Mouse (Mus musculus): ENCODE data around the gene Kcnma1. TPM values are rescaled to one million over a fixed set of nuclear protein-coding genes. Genes with fewer than 3 reads are reported as not detected.

Gene Kcnma1
- total RNA-seq, 2 experiments from 2014 or later, result 0.39 to 0.98 TPM

GRCm38 (mm10) chr14:23882001-23882400, 132.3 kb downstream of the Kcnma1 start:
- no peak for DNase-seq
- intact Hi-C loops (cut with DNase I), result no loop called here

GRCm38 (mm10) chr14:23879331-23879730, 135.0 kb downstream of the Kcnma1 start:
- no peak for DNase-seq
- intact Hi-C loops (cut with DNase I), result no loop called here

- intact Hi-C loops (cut with DNase I), result no loop called here
- no peak for DNase-seq
Observed at GRCm38 (mm10) chr14:23877561-23877960, 136.7 kb downstream of the Kcnma1 start.

- intact Hi-C loops (cut with DNase I), result no loop called here
Observed at GRCm38 (mm10) chr14:23874545-23874944, 139.7 kb downstream of the Kcnma1 start.

GRCm38 (mm10) chr14:23857034-23857433, 157.3 kb downstream of the Kcnma1 start:
- no peak for DNase-seq
- intact Hi-C loops (cut with DNase I), result no loop called here

More at GRCm38 (mm10) chr14:23874545-23874944, 139.7 kb downstream of the Kcnma1 start:
- DNase-seq, result no peak

GRCm38 (mm10) chr14:23854946-23855345, 159.3 kb downstream of the Kcnma1 start:
- intact Hi-C loops (cut with DNase I), result no loop called here
- peak in 1 of 2 experiments; percentile 31 for DNase-seq

GRCm38 (mm10) chr14:23848529-23849141, 165.7 kb downstream of the Kcnma1 start:
- no peak for DNase-seq
- intact Hi-C loops (cut with DNase I), result no loop called here

GRCm38 (mm10) chr14:23846706-23847105, 167.6 kb downstream of the Kcnma1 start:
- no peak for DNase-seq
- intact Hi-C loops (cut with DNase I), result no loop called here

GRCm38 (mm10) chr14:23842025-23842424, 172.3 kb downstream of the Kcnma1 start:
- intact Hi-C loops (cut with DNase I), result no loop called here
- no peak for DNase-seq

- intact Hi-C loops (cut with DNase I), result no loop called here
Observed at GRCm38 (mm10) chr14:23839613-23840012, 174.7 kb downstream of the Kcnma1 start.

GRCm38 (mm10) chr14:23835387-23836111, 178.7 kb downstream of the Kcnma1 start:
- intact Hi-C loops (cut with DNase I), result no loop called here
- no peak for DNase-seq

More at GRCm38 (mm10) chr14:23839613-23840012, 174.7 kb downstream of the Kcnma1 start:
- no peak for DNase-seq

GRCm38 (mm10) chr14:23831284-23831683, 183.0 kb downstream of the Kcnma1 start:
- intact Hi-C loops (cut with DNase I), result no loop called here
- DNase-seq, result no peak

- intact Hi-C loops (cut with DNase I), result no loop called here
- DNase-seq, result no peak
Observed at GRCm38 (mm10) chr14:23830316-23830715, 184.0 kb downstream of the Kcnma1 start.

- intact Hi-C loops (cut with DNase I), result no loop called here
- no peak for DNase-seq
Observed at GRCm38 (mm10) chr14:23828711-23829320, 185.5 kb downstream of the Kcnma1 start.

GRCm38 (mm10) chr14:23824937-23825336, 189.4 kb downstream of the Kcnma1 start:
- no peak for DNase-seq
- intact Hi-C loops (cut with DNase I), result no loop called here

GRCm38 (mm10) chr14:23824267-23824666, 190.0 kb downstream of the Kcnma1 start:
- no peak for DNase-seq
- intact Hi-C loops (cut with DNase I), result no loop called here

GRCm38 (mm10) chr14:23817585-23817984, 196.7 kb downstream of the Kcnma1 start:
- DNase-seq, result no peak
- intact Hi-C loops (cut with DNase I), result no loop called here

GRCm38 (mm10) chr14:23810081-23810480, 204.2 kb downstream of the Kcnma1 start:
- intact Hi-C loops (cut with DNase I), result no loop called here
- no peak for DNase-seq

GRCm38 (mm10) chr14:23809124-23809523, 205.2 kb downstream of the Kcnma1 start:
- DNase-seq, result no peak
- intact Hi-C loops (cut with DNase I), result no loop called here

- intact Hi-C loops (cut with DNase I), result no loop called here
- no peak for DNase-seq
Observed at GRCm38 (mm10) chr14:23806378-23806777, 207.9 kb downstream of the Kcnma1 start.

- no peak for DNase-seq
- intact Hi-C loops (cut with DNase I), result no loop called here
Observed at GRCm38 (mm10) chr14:23796878-23797277, 217.4 kb downstream of the Kcnma1 start.

- no peak for DNase-seq
- intact Hi-C loops (cut with DNase I), result loop anchor here (5.0 kb wide), 1 partner anchor 145 kb away; no protein-coding TSS in a partner anchor
Observed at GRCm38 (mm10) chr14:23792674-23793073, 221.6 kb downstream of the Kcnma1 start.

All from heart, postnatal 14 days (tissue).